Mouse (Mus musculus) erythroid progenitor cell, adult 5-6 weeks (primary cell): ENCODE results near the gene Hist2h2ac. TPM values are rescaled to one million over a fixed set of nuclear protein-coding genes. Genes with fewer than 3 reads are reported as not detected.

ENCODE experiments used
- ATAC-seq: replicated peaks from 2 replicates; pipeline ENCODE4 v1.8.0; 2016; ENCODE audit warnings: moderate number of reproducible peaks, mild to moderate bottlenecking, moderate TSS enrichment, inconsistent platforms; ENCODE audit not compliant: poor library complexity, low FRiP score, severe bottlenecking
- total RNA-seq, 2 experiments: library from RNA; stranded (forward) in 1 of 2; stranded (reverse) in 1 of 2; fragments of 150-400 nt in 1 of 2; fragments of 186-747, 209-891 nt in 1 of 2; gene quantifications; 2 replicates each; pipeline versions ENCODE4 v1.2.3 to v1.2.4; 2015 to 2017; ENCODE audit warnings: low replicate concordance in 2 of 2

The Hist2h2ac gene
- total RNA-seq, 2 experiments from 2014 or later, result 180 to 8,144 TPM

GRCm38 (mm10) chr3:96251787-96252186 is 31.1 kb upstream of the Hist2h2ac start:
- ATAC-seq, result no peak

- ATAC-seq, result no peak
These were observed 30.2 kb upstream of the Hist2h2ac start for GRCm38 (mm10) chr3:96250890-96251289.

- ATAC-seq, result no peak
These were observed 28.3 kb upstream of the Hist2h2ac start for GRCm38 (mm10) chr3:96249034-96249345.

- no peak for ATAC-seq
These were observed 27.7 kb upstream of the Hist2h2ac start for GRCm38 (mm10) chr3:96248141-96249033.

DNA sequence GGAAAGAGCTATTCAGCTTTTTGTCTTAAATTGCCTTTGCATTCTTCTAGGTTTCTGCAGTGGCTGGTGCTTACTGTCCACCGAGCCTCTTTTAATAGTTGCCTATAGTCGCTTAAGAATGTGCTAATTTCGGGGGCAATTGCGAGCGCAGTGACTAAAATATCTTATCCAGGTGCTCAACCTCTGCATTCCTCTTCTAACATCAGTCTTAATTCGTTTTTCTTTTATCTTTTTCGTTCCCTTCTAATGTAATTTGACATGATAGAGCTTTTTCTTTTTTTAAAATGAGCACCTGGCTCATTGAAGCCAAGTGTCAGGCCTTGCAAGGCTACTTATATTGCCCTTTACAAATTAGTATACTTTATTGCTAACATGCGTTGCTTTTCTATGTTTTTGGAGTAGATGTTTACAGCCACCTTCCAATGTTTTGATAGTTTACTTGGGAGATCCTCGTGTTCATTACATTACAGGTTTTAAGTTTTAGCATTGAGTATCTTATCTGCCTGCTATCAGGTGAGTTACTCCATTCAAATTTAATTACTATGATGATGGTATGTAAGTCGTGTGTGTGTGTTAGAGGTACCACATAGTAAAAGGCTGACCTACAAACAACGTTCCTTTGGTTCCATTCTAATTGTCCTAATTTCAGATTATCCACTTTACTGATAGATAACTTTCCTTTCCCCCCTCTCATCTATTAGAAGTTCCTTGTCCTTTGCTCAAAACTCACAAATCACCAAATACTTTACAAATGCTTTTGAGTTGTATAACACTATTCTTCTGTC is 26.9 kb upstream of the Hist2h2ac start:
- no peak for ATAC-seq

DNA sequence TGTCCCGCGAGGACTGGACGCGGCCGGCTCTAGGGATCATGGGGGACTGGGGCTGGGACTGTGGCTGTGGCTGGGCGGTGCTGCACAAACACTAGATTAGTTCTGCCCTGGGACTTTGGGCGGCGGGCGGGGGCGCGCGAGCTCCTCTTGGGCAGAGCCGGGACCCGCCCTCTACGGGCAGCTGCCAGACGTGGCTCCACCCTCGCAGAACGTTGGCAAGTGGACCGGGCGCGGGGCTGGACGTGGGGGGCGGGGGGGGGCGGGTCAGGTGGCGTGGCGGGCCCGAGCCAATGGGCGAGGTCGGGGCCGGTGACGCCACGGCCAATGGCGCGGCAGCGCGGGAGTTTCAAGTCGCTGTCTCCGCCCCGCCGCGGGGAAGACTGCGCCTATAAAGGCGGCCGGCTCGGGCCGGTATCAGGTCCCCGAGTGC is 25.8 kb upstream of the Hist2h2ac start, which contains the start of gene Hist2h3c1:
TSS of gene Hist2h3c1 (plus strand) at position 259 of the 430 bp plus-strand sequence.
- ATAC-seq, result peak; percentile 67

DNA sequence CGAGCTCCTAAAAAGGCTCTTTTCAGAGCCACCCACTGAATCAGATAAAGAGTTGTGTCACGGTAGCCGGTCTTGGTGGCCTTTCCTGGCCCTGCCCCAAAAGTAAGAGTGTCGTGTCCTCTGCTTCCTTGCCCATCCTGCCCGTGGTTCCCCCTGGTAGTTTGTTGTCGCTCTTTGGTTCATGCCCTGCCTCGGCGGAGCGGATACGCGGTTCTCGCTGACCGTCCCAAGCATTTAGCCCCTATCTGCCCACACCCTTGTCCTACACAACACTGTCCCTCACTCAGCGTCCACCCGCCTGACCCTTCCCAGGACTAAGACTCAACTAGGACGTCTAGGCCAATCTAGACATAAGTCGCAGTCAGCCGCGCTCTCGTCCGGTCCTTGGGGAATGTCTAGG is 25.3 kb upstream of the Hist2h2ac start:
- ATAC-seq, result peak; percentile 58

DNA sequence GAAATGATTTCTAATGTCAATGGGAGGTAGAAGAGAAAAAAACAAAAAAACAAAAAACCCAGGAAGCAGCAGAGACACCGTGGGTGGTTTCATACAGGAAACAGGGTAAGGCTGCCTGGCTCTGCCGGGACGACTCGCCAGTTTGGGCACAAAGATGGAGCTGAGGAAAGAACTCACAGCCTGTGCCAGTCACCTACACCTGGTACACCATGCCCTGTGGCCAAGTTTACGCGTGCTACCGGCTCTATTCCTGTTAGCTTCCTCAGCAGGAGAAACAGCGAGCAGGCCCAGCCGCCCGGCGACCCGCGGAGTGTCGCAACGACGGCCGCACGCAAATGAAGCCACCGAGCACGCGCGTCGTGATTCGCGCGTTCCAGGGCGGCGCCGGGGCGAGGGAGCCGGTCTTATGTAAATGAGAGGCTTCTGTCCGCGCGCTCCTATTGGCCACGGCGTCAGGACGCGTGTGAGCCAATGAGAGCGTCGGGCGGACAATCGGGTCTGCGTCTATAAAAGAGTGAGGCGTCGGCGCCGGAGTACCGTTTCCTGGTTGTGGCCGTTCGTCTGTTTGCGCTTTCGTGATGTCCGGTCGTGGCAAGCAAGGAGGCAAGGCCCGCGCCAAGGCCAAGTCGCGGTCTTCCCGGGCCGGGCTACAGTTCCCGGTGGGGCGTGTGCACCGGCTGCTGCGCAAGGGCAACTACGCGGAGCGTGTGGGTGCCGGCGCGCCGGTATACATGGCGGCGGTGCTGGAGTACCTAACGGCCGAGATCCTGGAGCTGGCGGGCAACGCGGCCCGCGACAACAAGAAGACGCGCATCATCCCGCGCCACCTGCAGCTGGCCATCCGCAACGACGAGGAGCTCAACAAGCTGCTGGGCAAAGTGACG is 24.6 kb upstream of the Hist2h2ac start, which contains the start of gene Hist2h2aa1:
TSS of gene Hist2h2aa1 (plus strand) at position 495 of the 884 bp plus-strand sequence.
- peak; percentile 55 for ATAC-seq

DNA sequence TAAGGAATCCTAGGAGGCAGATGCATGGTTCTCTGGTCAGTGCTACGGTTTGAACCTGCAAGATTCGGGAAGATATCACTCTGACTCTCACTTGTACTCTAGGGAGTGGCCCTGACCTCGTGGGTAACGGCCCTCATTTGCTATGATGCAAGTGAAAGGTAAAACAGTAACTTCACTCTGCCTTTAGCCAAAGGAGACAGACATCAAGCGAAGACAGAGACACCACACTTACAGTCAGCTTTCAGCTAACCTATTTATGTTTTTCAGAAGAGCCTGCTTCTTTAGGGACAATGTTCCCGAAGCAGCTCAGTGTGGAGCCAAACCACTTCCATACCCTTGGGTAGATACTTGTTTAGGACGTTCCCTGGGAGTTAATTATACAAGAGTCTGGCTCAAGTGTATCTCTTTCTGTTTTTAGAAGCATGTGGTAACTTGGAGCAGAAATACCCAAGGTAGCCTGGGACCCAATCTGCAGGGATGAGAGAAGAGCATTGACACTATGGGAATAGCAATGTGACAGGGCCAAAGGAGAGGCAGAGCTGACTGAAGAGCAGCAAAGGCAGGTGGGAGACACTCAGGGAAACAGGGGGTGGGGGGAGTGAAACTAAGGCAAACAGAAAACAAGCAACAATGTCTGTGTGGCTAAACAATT is 23.4 kb upstream of the Hist2h2ac start:
- ATAC-seq, result no peak

GRCm38 (mm10) chr3:96240799-96241197 is 20.1 kb upstream of the Hist2h2ac start:
- ATAC-seq, result no peak

GRCm38 (mm10) chr3:96239949-96240798 is 19.5 kb upstream of the Hist2h2ac start, which contains the start of gene Hist2h2aa2:
Gene Hist2h2aa2 (minus strand): TSS chr3:96240276.
- ATAC-seq, result peak; percentile 53

DNA sequence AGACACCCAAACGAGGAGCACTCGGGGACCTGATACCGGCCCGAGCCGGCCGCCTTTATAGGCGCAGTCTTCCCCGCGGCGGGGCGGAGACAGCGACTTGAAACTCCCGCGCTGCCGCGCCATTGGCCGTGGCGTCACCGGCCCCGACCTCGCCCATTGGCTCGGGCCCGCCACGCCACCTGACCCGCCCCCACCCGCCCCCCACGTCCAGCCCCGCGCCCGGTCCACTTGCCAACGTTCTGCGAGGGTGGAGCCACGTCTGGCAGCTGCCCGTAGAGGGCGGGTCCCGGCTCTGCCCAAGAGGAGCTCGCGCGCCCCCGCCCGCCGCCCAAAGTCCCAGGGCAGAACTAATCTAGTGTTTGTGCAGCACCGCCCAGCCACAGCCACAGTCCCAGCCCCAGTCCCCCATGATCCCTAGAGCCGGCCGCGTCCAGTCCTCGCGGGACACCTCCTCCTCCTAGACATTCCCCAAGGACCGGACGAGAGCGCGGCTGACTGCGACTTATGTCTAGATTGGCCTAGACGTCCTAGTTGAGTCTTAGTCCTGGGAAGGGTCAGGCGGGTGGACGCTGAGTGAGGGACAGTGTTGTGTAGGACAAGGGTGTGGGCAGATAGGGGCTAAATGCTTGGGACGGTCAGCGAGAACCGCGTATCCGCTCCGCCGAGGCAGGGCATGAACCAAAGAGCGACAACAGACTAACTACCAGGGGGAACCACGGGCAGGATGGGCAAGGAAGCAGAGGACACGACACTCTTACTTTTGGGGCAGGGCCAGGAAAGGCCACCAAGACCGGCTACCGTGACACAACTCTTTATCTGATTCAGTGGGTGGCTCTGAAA is 18.5 kb upstream of the Hist2h2ac start, which contains the start of gene Hist2h3c2:
TSS of gene Hist2h3c2 (minus strand) at position 174 of the 840 bp plus-strand sequence.
- peak; percentile 68 for ATAC-seq

DNA sequence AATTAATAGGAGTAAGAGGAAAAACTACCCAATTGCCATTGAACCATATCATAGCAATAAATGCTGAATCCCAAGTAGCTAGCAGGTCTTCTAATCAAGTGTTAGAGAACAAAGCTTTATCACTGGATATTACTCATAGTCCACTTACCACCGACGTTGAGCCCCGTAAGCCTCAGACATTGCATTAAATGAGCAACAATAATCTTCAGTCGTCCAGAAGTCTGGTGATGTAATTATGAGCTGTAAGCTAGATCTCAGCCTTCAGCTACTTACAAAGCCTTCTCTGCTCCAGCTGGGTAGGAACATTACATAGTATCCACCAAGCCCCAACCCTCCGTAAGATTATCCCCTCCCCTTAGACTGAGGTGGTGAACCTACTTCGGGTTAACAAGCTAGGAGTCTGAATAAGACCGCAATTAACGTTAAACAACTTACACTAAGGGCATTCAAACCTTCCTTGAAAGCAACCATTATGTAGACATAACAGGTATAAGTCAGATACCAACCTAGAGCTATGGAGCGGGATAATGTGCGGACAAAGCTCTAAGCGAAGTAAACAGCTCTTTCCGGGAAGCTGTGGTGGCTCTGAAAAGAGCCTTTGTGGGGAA is 17.3 kb upstream of the Hist2h2ac start:
- ATAC-seq, result peak; percentile 8

- ATAC-seq, result no peak
These were observed 16.7 kb upstream of the Hist2h2ac start for GRCm38 (mm10) chr3:96237335-96237903.

DNA sequence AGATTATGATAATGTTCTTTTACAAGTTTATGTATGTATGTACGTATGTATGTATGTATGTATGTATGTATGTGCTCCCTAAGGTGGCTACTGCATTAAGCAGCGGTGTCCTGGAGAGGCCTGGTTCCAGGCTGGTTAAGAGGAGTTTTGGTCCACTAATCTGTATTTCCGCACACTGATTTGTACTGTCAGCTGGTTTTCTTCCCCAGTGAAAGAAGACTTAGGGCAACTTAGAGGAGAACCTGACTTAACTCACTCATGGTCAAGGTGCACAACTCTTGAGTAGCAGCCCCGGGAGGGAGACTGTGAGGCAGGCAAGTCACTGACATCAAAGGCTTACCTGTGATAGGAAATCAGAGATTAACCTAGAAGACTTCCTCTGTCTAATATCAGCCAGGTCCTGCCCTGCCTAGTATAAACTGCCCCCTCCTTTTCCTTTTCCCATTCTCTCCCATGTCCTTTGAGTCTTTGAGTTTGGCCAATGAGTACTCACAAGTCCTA is 16.2 kb upstream of the Hist2h2ac start:
- no peak for ATAC-seq

GRCm38 (mm10) chr3:96235836-96236235 is 15.2 kb upstream of the Hist2h2ac start:
- no peak for ATAC-seq
